ENCODE assay signal across 20 mouse cellular contexts in the genomic region with DNA sequence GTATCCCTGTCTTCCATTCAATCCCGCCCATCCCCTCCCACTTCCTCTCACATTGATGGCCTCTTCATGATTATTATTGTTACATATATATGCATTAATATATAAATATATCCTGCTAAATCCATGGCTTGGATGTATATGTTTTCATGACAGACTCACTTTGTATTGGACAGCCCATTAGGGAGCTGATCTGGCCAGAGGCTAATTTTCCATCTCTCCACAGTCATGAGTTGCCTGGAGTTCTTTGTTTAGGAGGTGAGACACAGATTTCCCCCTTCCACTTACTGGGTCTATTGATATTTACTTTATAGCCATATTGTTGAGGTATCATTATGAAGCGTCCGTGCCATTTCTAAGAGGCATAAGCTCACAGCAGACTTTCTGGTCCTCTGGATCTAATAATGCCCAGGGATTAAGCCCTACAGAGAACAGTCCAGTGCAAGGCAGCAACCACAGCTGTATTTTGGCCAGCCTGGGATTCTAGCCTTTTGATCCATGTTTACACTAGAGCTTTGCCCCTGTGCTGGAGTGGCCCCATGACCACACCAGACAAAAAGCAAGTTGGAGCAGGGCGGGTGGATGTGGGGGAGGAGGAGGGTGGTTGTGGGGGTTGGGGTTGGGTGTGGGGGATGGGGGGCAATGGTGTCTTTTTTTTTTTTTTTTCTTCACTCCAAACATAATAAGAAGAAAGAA.
A peak's percentile ranks its signal among the peaks of the same experiment; 100 is the strongest.
DNase-seq lines count a peak whose midpoint lies in the region; ATAC-seq and TF ChIP-seq lines count a peak whose summit lies in the region.
"Had no signal": no experiment of that assay in that cellular context is flagged by ENCODE, and none has a peak within 500 bp of the region (broad histone marks: within the 10 kb centered on the region; RNA-seq: fewer than 3 reads in every experiment).

No protein-coding gene starts in this region.

- H3K27me3 ChIP-seq in forebrain, embryonic 12.5 days, result peaks cover 8% of the 10 kb centered on the region; the same call in 1 of the 2 replicates
- no peaks in the 10 kb centered on the region for H3K27me3 ChIP-seq in forebrain, embryonic 13.5 days
- no peaks in the 10 kb centered on the region for H3K27me3 ChIP-seq in stomach, embryonic 15.5 days (replicated peaks)
- no peaks in the 10 kb centered on the region for H3K27me3 ChIP-seq in stomach, postnatal 0 days (ENCODE audit: control insufficient read depth, insufficient read depth, low read length)
- H3K27me3 ChIP-seq in liver, embryonic 16.5 days (ENCODE audit: control insufficient read depth, insufficient read depth, low read depth, low read length), result no peaks in the 10 kb centered on the region
- H3K27me3 ChIP-seq: Patski had no signal

- no peak overlapping the region for H3K27ac ChIP-seq in forebrain, embryonic 12.5 days
- no peak overlapping the region for H3K27ac ChIP-seq in forebrain, embryonic 13.5 days
- no peak overlapping the region for H3K27ac ChIP-seq in stomach, embryonic 15.5 days
- H3K27ac ChIP-seq in stomach, postnatal 0 days (replicated peaks), result no peak overlapping the region
- H3K27ac ChIP-seq in liver, embryonic 16.5 days (ENCODE audit: low read length), result no peak overlapping the region
- H3K27ac ChIP-seq: gastrocnemius, adult 2 months; limb, embryonic 13.5 days; macrophage had no signal

- no peak for DNase-seq in stomach, postnatal 0 days (ENCODE audit: low spot score)
- no peak for DNase-seq in c-Kit-positive CD71-positive TER-119-positive erythroid progenitor cells, embryonic 14.5 days (ENCODE audit: low spot score)
- no peak for DNase-seq in heart, adult 9 months (ENCODE audit: low spot score in 2 of 2)
- DNase-seq: cerebellum, postnatal 25 days; gastrocnemius, adult 2 months; heart, postnatal 36 days; kidney, adult 8-10 months; kidney, postnatal 36 days; retina, postnatal 1 day; thymus, postnatal 25 days had no signal

- no peak overlapping the region for H3K4me3 ChIP-seq in forebrain, embryonic 12.5 days (replicated peaks)
- H3K4me3 ChIP-seq in forebrain, embryonic 13.5 days, result no peak overlapping the region
- H3K4me3 ChIP-seq in stomach, embryonic 15.5 days (replicated peaks), result no peak overlapping the region
- no peak overlapping the region for H3K4me3 ChIP-seq in stomach, postnatal 0 days (ENCODE audit: low read depth, low read length)
- no peak overlapping the region for H3K4me3 ChIP-seq in liver, embryonic 16.5 days (ENCODE audit: low read depth, low read length)
- H3K4me3 ChIP-seq: gastrocnemius, adult 2 months; limb, embryonic 13.5 days had no signal

- no peak for TF ChIP-seq EP300 in stomach, postnatal 0 days (optimal IDR thresholded peaks at IDR 0.05)

- H3K4me2 ChIP-seq in forebrain, embryonic 12.5 days, result no peak overlapping the region
- H3K4me2 ChIP-seq in forebrain, embryonic 13.5 days, result no peak overlapping the region
- no peak overlapping the region for H3K4me2 ChIP-seq in stomach, embryonic 15.5 days
- no peak overlapping the region for H3K4me2 ChIP-seq in stomach, postnatal 0 days (replicated peaks; ENCODE audit: low read depth)
- H3K4me2 ChIP-seq in liver, embryonic 16.5 days (ENCODE audit: low read depth, low read length), result no peak overlapping the region
- H3K4me2 ChIP-seq: heart, embryonic 11.5 days; limb, embryonic 13.5 days had no signal

- no peaks in the 10 kb centered on the region for H3K9me3 ChIP-seq in forebrain, embryonic 12.5 days
- H3K9me3 ChIP-seq in forebrain, embryonic 13.5 days (replicated peaks), result no peaks in the 10 kb centered on the region
- H3K9me3 ChIP-seq in stomach, embryonic 15.5 days, result no peaks in the 10 kb centered on the region
- no peaks in the 10 kb centered on the region for H3K9me3 ChIP-seq in stomach, postnatal 0 days (ENCODE audit: control insufficient read depth, low read length)
- H3K9me3 ChIP-seq in liver, embryonic 16.5 days (replicated peaks; ENCODE audit: control insufficient read depth, low read length), result no peaks in the 10 kb centered on the region
- H3K9me3 ChIP-seq: limb, embryonic 13.5 days had no signal

- no peaks in the 10 kb centered on the region for H3K36me3 ChIP-seq in forebrain, embryonic 12.5 days (replicated peaks)
- H3K36me3 ChIP-seq in forebrain, embryonic 13.5 days (ENCODE audit: poor library complexity, severe bottlenecking), result no peaks in the 10 kb centered on the region
- H3K36me3 ChIP-seq in stomach, embryonic 15.5 days, result no peaks in the 10 kb centered on the region
- no peaks in the 10 kb centered on the region for H3K36me3 ChIP-seq in stomach, postnatal 0 days (ENCODE audit: control insufficient read depth, insufficient read depth, low read length)
- no peaks in the 10 kb centered on the region for H3K36me3 ChIP-seq in liver, embryonic 16.5 days (ENCODE audit: control insufficient read depth, insufficient read depth)
- H3K36me3 ChIP-seq: limb, embryonic 13.5 days had no signal

- H3K4me1 ChIP-seq in forebrain, embryonic 12.5 days, result peaks cover 18% of the 10 kb centered on the region
- peaks cover 4% of the 10 kb centered on the region; the same call in 1 of the 2 replicates for H3K4me1 ChIP-seq in forebrain, embryonic 13.5 days
- no peaks in the 10 kb centered on the region for H3K4me1 ChIP-seq in stomach, embryonic 15.5 days
- H3K4me1 ChIP-seq in stomach, postnatal 0 days (replicated peaks; ENCODE audit: control insufficient read depth, insufficient read depth), result no peaks in the 10 kb centered on the region
- H3K4me1 ChIP-seq in liver, embryonic 16.5 days (ENCODE audit: control insufficient read depth, low read depth, low read length), result no peaks in the 10 kb centered on the region; the same call in none of the 2 replicates

- no peak overlapping the region for H3K9ac ChIP-seq in forebrain, embryonic 12.5 days
- no peak overlapping the region for H3K9ac ChIP-seq in forebrain, embryonic 13.5 days
- H3K9ac ChIP-seq in stomach, embryonic 15.5 days, result no peak overlapping the region
- H3K9ac ChIP-seq in stomach, postnatal 0 days (ENCODE audit: low read length), result no peak overlapping the region
- H3K9ac ChIP-seq in liver, embryonic 16.5 days (ENCODE audit: low read depth, low read length), result no peak overlapping the region
- H3K9ac ChIP-seq: limb, embryonic 13.5 days had no signal

- 27% methylated on average over 4 of the region's 4 CpGs for WGBS in forebrain, embryonic 12.5 days
- 29% methylated on average over 4 of the region's 4 CpGs for WGBS in forebrain, embryonic 13.5 days
- WGBS in stomach, embryonic 15.5 days, result 50% methylated on average over 4 of the region's 4 CpGs
- WGBS in stomach, postnatal 0 days, result 45% methylated on average over 4 of the region's 4 CpGs
- 50% methylated on average over 4 of the region's 4 CpGs for WGBS in liver, embryonic 16.5 days (ENCODE audit: insufficient replicate concordance)

- TF ChIP-seq CTCF in stomach, postnatal 0 days (IDR thresholded peaks at IDR 0.05; ENCODE audit: low read depth), result no peak

- ATAC-seq in forebrain, embryonic 12.5 days (ENCODE audit: low FRiP score), result peak; percentile 49; the same call in 1 of the 2 replicates
- ATAC-seq in forebrain, embryonic 13.5 days, result no peak
- peak; percentile 58; the same call in 1 of the 2 replicates for ATAC-seq in stomach, embryonic 15.5 days (ENCODE audit: insufficient read depth, low FRiP score, low read depth)
- no peak for ATAC-seq in stomach, postnatal 0 days (ENCODE audit: low FRiP score, low TSS enrichment)
- peak; percentile 72 for ATAC-seq in liver, embryonic 16.5 days (ENCODE audit: low read depth)
- ATAC-seq in granulocyte monocyte progenitor cell, adult 5-6 weeks (replicated peaks; ENCODE audit: poor library complexity, severe bottlenecking), result no peak
- ATAC-seq: forebrain, embryonic 16.5 days; Patski had no signal

Comparison
In these comparisons a context has a peak if more than half of its experiments do, and no peak if none do; other contexts are left out.
1. ATAC-seq: peak in forebrain, embryonic 12.5 days (single experiment), stomach, embryonic 15.5 days (single experiment) and liver, embryonic 16.5 days (single experiment); none in forebrain, embryonic 13.5 days (single experiment), stomach, postnatal 0 days (single experiment) and granulocyte monocyte progenitor cell, adult 5-6 weeks (single experiment).